Mouse (Mus musculus): ENCODE data around the gene Arsa. TPM values are rescaled to one million over a fixed set of nuclear protein-coding genes. Genes with fewer than 3 reads are reported as not detected.
A peak's percentile ranks its signal among the peaks of the same experiment; 100 is the strongest.

Gene Arsa
- polyA plus RNA-seq, 1 experiment from 2014 or later: 15.6 TPM

- Histone ChIP-seq H3K9ac (no peak overlapping the region), H3K4me2 (replicated peaks) (peak overlapping the region; percentile 92), H3K4me3 (no peak overlapping the region), H3K27me3 (replicated peaks) (peaks cover 11% of the 10 kb centered on the region), H3K36me3 (peaks cover 13% of the 10 kb centered on the region), H3K4me1 (peaks cover 19% of the 10 kb centered on the region), H3K9me3 (no peaks in the 10 kb centered on the region), H3K27ac (no peak overlapping the region)
- WGBS: 78% methylated on average over 3 of the region's 3 CpGs
- ATAC-seq (ENCODE audit: low FRiP score, low read depth): no peak
Measured at GRCm38 (mm10) chr15:89501321-89501720, 24.1 kb upstream of the Arsa start.

GRCm38 (mm10) chr15:89500221-89500791, 23.1 kb upstream of the Arsa start:
- Histone ChIP-seq H3K9ac (peak overlapping the region; percentile 94), H3K36me3 (peaks cover 10% of the 10 kb centered on the region), H3K27me3 (replicated peaks) (peaks cover 11% of the 10 kb centered on the region), H3K4me1 (peaks cover 19% of the 10 kb centered on the region), H3K4me2 (replicated peaks) (peak overlapping the region; percentile 92), H3K27ac (no peak overlapping the region), H3K9me3 (no peaks in the 10 kb centered on the region), H3K4me3 (peak overlapping the region; percentile 82)
- peak; percentile 49 for ATAC-seq (ENCODE audit: low FRiP score, low read depth)
- under 1% methylated on average over 35 of the region's 35 CpGs for WGBS

- peak overlapping the region; percentile 82 for H3K4me3 ChIP-seq
- peak; percentile 76 for ATAC-seq (ENCODE audit: low FRiP score, low read depth)
- peaks cover 10% of the 10 kb centered on the region for H3K36me3 ChIP-seq
- H3K9ac ChIP-seq: peak overlapping the region; percentile 94
- WGBS: under 1% methylated on average over 55 of the region's 60 CpGs
- no peaks in the 10 kb centered on the region for H3K9me3 ChIP-seq
- peak overlapping the region; percentile 92 for H3K4me2 ChIP-seq (replicated peaks)
- peaks cover 19% of the 10 kb centered on the region for H3K4me1 ChIP-seq
- H3K27me3 ChIP-seq (replicated peaks): peaks cover 11% of the 10 kb centered on the region
- H3K27ac ChIP-seq: 0 out of 2 replicates have a peak overlapping the region, but pooled peaks have one; percentile 26
Measured at GRCm38 (mm10) chr15:89499784-89500220, 22.6 kb upstream of the Arsa start.

- H3K27me3 ChIP-seq (replicated peaks): peaks cover 11% of the 10 kb centered on the region
- peaks cover 19% of the 10 kb centered on the region for H3K4me1 ChIP-seq
- no peaks in the 10 kb centered on the region for H3K9me3 ChIP-seq
Measured at GRCm38 (mm10) chr15:89498961-89499688, 21.9 kb upstream of the Arsa start, which contains the start of gene Shank3. TSS of gene Shank3 (plus strand) at chr15:89499623.

GRCm38 (mm10) chr15:89498049-89498960, 21.1 kb upstream of the Arsa start:
- no peak overlapping the region for H3K27ac ChIP-seq
- peaks cover 11% of the 10 kb centered on the region for H3K27me3 ChIP-seq (replicated peaks)
- peaks cover 19% of the 10 kb centered on the region for H3K4me1 ChIP-seq
- no peaks in the 10 kb centered on the region for H3K9me3 ChIP-seq
- H3K9ac ChIP-seq: peak overlapping the region; percentile 94
- peak overlapping the region; percentile 82 for H3K4me3 ChIP-seq
- peak overlapping the region; percentile 92 for H3K4me2 ChIP-seq (replicated peaks)
- 3% methylated on average over 38 of the region's 41 CpGs for WGBS
- 0 out of 2 replicates have a peak, but pooled peaks cover 4% of the 10 kb centered on the region for H3K36me3 ChIP-seq
- ATAC-seq (ENCODE audit: low FRiP score, low read depth): peak; percentile 35

More at GRCm38 (mm10) chr15:89498961-89499688, 21.9 kb upstream of the Arsa start, which contains the start of gene Shank3:
- H3K27ac ChIP-seq: 0 out of 2 replicates have a peak within 1 kb of the TSS, but pooled peaks have one; percentile 26
- peaks cover 10% of the 10 kb centered on the region for H3K36me3 ChIP-seq
- H3K4me3 ChIP-seq: peak within 1 kb of the TSS; percentile 82
- peak within 1 kb of the TSS; percentile 92 for H3K4me2 ChIP-seq (replicated peaks)
- peak; percentile 53 for ATAC-seq (ENCODE audit: low FRiP score, low read depth)
- WGBS: 2% methylated on average over 51 of the region's 72 CpGs
- peak within 1 kb of the TSS; percentile 94 for H3K9ac ChIP-seq

- no peaks in the 10 kb centered on the region for H3K9me3 ChIP-seq
- H3K4me1 ChIP-seq: peaks cover 19% of the 10 kb centered on the region
- no peak overlapping the region for H3K4me3 ChIP-seq
- no peak for ATAC-seq (ENCODE audit: low FRiP score, low read depth)
- no peaks in the 10 kb centered on the region for H3K36me3 ChIP-seq
- H3K27ac ChIP-seq: no peak overlapping the region
- H3K4me2 ChIP-seq (replicated peaks): no peak overlapping the region
- 35% methylated on average over 4 of the region's 4 CpGs for WGBS
- H3K27me3 ChIP-seq (replicated peaks): peaks cover 11% of the 10 kb centered on the region
- no peak overlapping the region for H3K9ac ChIP-seq
Measured at GRCm38 (mm10) chr15:89497391-89498048, 20.3 kb upstream of the Arsa start.

GRCm38 (mm10) chr15:89496841-89497240, 19.6 kb upstream of the Arsa start:
- H3K9me3 ChIP-seq: no peaks in the 10 kb centered on the region
- H3K4me3 ChIP-seq: no peak overlapping the region
- H3K36me3 ChIP-seq: no peaks in the 10 kb centered on the region
- no peak overlapping the region for H3K4me2 ChIP-seq (replicated peaks)
- 39% methylated on average over 2 of the region's 2 CpGs for WGBS
- no peak for ATAC-seq (ENCODE audit: low FRiP score, low read depth)
- H3K27ac ChIP-seq: no peak overlapping the region
- peaks cover 19% of the 10 kb centered on the region for H3K4me1 ChIP-seq
- no peak overlapping the region for H3K9ac ChIP-seq
- peaks cover 11% of the 10 kb centered on the region for H3K27me3 ChIP-seq (replicated peaks)

GRCm38 (mm10) chr15:89496131-89496530, 18.9 kb upstream of the Arsa start:
- ATAC-seq (ENCODE audit: low FRiP score, low read depth): no peak
- peaks cover 19% of the 10 kb centered on the region for H3K4me1 ChIP-seq
- H3K27ac ChIP-seq: no peak overlapping the region
- peaks cover 4% of the 10 kb centered on the region for H3K27me3 ChIP-seq (replicated peaks)
- no peaks in the 10 kb centered on the region for H3K36me3 ChIP-seq
- no peak overlapping the region for H3K4me2 ChIP-seq (replicated peaks)
- no peak overlapping the region for H3K4me3 ChIP-seq
- H3K9ac ChIP-seq: no peak overlapping the region
- WGBS: 23% methylated on average over 4 of the region's 4 CpGs
- H3K9me3 ChIP-seq: no peaks in the 10 kb centered on the region

GRCm38 (mm10) chr15:89494970-89495369, 17.7 kb upstream of the Arsa start:
- Histone ChIP-seq H3K4me1 (peaks cover 13% of the 10 kb centered on the region), H3K36me3 (no peaks in the 10 kb centered on the region), H3K4me2 (replicated peaks) (no peak overlapping the region), H3K9ac (no peak overlapping the region), H3K9me3 (no peaks in the 10 kb centered on the region), H3K4me3 (no peak overlapping the region), H3K27me3 (replicated peaks) (no peaks in the 10 kb centered on the region; the same call in none of the 2 replicates), H3K27ac (no peak overlapping the region)
- no peak for ATAC-seq (ENCODE audit: low FRiP score, low read depth)
- 80% methylated on average over 4 of the region's 4 CpGs for WGBS

GRCm38 (mm10) chr15:89488611-89489117, 11.4 kb upstream of the Arsa start:
- Histone ChIP-seq H3K27ac (no peak overlapping the region), H3K9ac (no peak overlapping the region), H3K4me1 (no peaks in the 10 kb centered on the region), H3K9me3 (no peaks in the 10 kb centered on the region), H3K4me3 (no peak overlapping the region), H3K36me3 (no peaks in the 10 kb centered on the region), H3K27me3 (replicated peaks) (no peaks in the 10 kb centered on the region), H3K4me2 (replicated peaks) (no peak overlapping the region)
- no peak for ATAC-seq (ENCODE audit: low FRiP score, low read depth)
- 55% methylated on average over 14 of the region's 14 CpGs for WGBS

GRCm38 (mm10) chr15:89488182-89488581, 11.0 kb upstream of the Arsa start:
- WGBS: 82% methylated on average over 12 of the region's 12 CpGs
- H3K4me2 ChIP-seq (replicated peaks): no peak overlapping the region
- ATAC-seq (ENCODE audit: low FRiP score, low read depth): no peak
- no peaks in the 10 kb centered on the region for H3K27me3 ChIP-seq (replicated peaks)
- H3K9ac ChIP-seq: no peak overlapping the region
- H3K4me3 ChIP-seq: no peak overlapping the region
- no peaks in the 10 kb centered on the region for H3K4me1 ChIP-seq
- H3K36me3 ChIP-seq: no peaks in the 10 kb centered on the region
- H3K27ac ChIP-seq: no peak overlapping the region
- H3K9me3 ChIP-seq: no peaks in the 10 kb centered on the region

Measured in neural tube, embryonic 12.5 days (tissue).